Mouse (Mus musculus): ENCODE results near the gene Sbno1. TPM values are rescaled to one million over a fixed set of nuclear protein-coding genes. Genes with fewer than 3 reads are reported as not detected.
"Not testable (repeated sequence)": the region's sequence is repeated elsewhere in the genome, so short reads cannot be mapped to it uniquely, and the experiment has no call there.

Sbno1 gene
- total RNA-seq, 2 experiments from 2014 or later: 65.5 to 147 TPM

DNA sequence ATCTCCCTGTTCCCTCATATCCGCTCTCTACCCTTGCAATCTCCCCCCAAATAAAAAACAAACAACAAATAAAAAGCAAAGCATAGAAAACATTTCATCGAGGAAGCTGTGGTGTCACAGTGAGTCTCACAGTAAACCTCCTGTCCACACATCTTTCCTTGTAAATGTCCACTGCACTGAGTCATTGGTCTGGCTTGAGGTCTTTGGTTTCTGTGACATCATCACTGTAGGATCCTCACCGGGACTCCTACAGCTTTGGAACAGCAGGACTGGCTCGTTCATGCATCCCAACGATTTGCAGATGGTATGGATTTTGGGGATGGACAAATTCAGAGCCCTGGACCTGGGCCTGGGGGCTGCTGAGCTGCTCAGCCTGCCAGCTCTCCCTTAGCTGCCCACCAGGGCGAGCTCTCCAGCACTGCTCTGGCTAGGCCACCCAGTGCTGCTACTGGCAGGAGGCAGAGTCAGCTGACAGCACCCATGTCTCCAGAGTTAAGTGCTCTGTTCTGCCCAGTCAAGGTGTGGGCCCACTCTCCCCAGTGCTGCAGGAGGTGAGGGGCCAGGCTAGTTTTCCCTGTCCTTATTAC, 84.0 kb downstream of the Sbno1 start:
- not testable (repeated sequence) for ATAC-seq (ENCODE audit: poor library complexity, severe bottlenecking)

DNA sequence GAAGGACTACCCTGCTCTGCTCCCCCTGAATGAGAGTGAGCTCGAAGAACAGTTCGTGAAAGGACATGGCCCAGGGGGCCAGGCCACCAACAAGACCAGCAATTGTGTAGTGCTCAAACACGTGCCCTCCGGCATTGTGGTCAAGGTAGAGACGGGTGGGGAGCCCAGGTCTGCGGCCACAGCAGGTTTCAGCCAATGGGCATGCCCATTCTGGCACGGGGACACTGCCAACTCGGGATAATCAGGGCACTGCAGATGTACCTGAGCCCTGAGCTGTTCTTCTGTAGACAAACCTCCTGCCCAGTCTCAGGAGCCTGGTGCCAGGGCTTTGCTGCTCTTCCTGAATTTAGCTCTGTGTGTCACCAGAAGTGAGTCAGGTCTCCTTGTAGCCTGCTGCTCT, 87.0 kb downstream of the Sbno1 start:
- no peak for ATAC-seq (ENCODE audit: poor library complexity, severe bottlenecking)

DNA sequence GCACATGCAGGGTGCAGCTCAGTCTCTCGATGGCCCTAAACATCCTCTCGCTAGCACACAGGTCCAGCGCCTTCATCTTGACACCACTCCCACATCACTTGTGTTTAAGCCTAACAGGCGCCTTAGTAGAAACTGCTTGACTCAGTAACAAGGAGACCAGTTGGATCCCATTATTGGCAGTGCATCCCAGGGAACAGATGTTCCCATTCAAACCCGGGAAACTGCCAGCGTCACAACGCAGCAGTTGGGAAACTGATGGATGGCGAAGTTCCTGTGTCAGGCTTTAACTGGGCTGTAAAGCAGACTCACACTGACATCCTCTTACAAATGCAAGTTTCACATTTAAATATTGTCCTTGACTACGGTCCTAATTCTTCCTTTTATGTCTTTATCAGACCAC, 87.9 kb downstream of the Sbno1 start:
- no peak for ATAC-seq (ENCODE audit: poor library complexity, severe bottlenecking)

DNA sequence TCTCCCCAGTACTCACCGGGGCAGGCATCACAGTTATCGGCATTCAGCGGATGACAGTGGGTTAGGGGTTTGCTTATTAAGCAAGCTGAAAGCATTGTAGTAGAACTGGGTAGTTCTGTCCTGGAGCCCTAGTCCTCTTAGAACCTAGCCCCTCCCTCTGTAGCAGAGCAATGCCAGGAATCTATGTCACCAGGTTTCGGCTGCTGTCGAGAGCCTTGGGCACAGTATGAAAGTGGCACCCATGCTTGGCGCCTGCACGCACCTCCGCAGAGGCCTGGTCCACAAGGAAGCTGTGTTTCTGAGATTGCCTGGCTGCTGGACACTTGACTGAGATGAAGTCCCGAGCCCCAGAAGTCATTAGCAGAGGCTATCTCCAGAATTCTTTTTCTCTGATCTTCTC, 88.7 kb downstream of the Sbno1 start:
- no peak for ATAC-seq (ENCODE audit: poor library complexity, severe bottlenecking)

DNA sequence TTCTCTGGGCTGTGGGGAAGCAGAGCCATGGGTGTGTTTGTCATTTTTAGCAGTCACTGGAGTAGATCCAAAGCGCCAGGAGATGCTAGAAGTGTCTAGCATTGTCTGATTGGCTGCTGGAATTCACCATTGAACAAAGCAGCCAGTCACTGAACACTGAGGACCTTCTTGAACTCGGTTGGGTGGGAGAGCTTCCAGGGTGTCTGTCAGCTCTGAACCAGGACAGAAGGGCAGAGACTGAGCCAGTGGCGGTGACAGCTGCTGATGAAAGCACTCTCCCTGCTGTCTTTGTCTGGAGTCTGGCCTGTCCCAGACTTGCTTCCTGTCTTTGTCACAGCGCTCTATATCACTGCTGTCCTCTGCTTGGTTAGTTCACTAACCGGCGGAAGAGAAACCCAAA, 91.4 kb downstream of the Sbno1 start:
- ATAC-seq (ENCODE audit: poor library complexity, severe bottlenecking): no peak

DNA sequence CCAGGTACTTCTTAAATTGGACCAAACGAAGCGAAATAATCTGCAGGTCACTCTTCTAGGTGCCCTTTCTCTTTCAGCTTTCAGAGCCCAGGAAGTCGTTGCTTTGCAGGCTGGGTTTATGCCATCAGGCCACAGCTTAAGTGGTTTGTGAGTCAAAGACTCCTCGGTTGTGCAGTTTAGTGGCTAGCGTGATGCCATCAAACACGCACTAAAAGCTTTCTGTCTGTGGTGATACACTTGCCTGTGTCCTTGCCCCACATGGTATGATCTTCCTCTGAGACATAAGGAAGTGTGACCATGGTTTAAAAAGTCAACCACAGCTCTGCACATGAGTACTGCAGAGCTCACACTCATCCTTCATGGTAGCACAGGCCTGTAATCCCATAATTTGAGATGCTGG, 95.7 kb downstream of the Sbno1 start:
- ATAC-seq (ENCODE audit: poor library complexity, severe bottlenecking): no peak

DNA sequence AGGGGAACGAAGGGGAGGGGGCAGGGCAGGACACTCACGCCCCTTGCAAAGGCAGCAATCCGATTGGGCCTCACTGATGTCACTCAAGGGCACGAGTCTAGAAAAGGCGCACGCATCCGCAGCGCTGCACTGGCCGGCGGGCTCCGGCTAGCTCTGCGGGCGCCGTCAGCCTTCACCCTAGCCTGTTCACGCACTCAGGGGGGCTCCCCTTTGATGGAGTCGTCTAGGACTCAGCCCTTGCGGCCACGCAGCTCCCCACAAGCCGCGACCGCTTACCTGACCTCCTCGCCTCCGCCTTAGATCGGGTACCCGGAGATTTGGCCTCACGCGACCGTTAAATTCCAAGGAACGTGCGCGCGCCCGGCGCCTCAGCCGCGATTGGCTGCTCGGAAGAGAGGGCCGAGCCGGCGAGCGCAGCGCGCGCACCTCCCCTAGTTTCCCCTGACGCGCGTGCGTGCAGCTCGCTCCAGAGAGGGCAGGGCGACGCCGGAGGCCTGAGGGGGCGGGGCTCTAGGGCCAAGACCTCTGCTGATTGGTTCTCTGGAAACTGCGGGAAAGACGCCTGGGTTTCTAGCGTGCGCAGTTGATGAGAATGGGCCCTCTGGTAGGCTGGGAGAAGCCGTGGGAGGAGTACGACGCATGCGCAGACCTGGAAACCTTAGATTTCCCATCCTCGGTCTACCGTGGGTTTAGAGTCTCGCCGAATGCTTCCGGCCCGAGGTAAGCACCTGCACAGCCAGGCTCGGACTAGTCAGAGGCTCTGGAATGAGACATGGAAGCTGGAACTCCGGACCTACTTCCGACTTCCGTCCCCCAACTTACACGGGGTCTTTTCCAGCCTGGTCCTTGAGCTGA, 98.1 kb downstream of the Sbno1 start, which contains the start of the genes Mphosph9 and 2810006K23Rik:
TSS of gene Mphosph9 (minus strand) at position 463 of the 855 bp plus-strand sequence.
TSS of gene 2810006K23Rik (plus strand) at position 580 of the 855 bp plus-strand sequence.
- peak; percentile 92 for ATAC-seq (ENCODE audit: poor library complexity, severe bottlenecking)

DNA sequence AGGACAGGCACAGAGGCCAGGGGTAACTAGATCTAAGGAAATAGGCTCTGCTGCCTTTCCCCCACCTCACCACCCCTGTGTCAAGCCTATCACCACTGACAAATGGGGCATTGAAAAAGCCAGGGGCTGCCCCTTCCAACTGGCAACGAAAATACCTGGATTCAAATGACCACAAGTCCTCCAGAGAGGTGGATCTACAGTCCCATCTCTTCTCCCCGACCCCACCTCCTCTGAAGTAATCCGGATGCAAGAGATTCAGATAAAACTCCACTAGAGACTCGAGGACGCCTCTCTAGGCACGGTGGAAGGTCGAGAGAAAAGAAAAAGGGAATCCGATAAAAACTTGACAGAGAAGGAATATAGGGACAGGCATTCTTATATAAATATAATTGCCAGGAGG, 99.0 kb downstream of the Sbno1 start:
- ATAC-seq (ENCODE audit: poor library complexity, severe bottlenecking): no peak

Other genes starting within 250 kb of the Sbno1 start
- 3.3 and 3.5 TPM in 2 replicates for gene Pitpnm2, start 176.2 kb downstream of the Sbno1 start, total RNA-seq (2015)
- 1.2 and 7.6 TPM in 2 replicates for gene Pitpnm2, start 176.2 kb downstream of the Sbno1 start, total RNA-seq (2017)
- gene Mphosph9, start 98.0 kb downstream of the Sbno1 start, total RNA-seq (2015): 8.7 and 9.6 TPM in 2 replicates
- gene Mphosph9, start 98.0 kb downstream of the Sbno1 start, total RNA-seq (2017): 21.2 and 24.4 TPM in 2 replicates
- gene 2810006K23Rik, start 97.9 kb downstream of the Sbno1 start, total RNA-seq (2015): 4.6 and 9.0 TPM in 2 replicates
- 7.6 and 14.2 TPM in 2 replicates for gene 2810006K23Rik, start 97.9 kb downstream of the Sbno1 start, total RNA-seq (2017)
- 150 and 158 TPM in 2 replicates for gene Cdk2ap1, start 62.9 kb downstream of the Sbno1 start, total RNA-seq (2015)
- gene Cdk2ap1, start 62.9 kb downstream of the Sbno1 start, total RNA-seq (2017): 111 and 145 TPM in 2 replicates
- 370 and 380 TPM in 2 replicates for gene Kmt5a, start 13.9 kb upstream of the Sbno1 start, total RNA-seq (2015)
- 240 and 272 TPM in 2 replicates for gene Kmt5a, start 13.9 kb upstream of the Sbno1 start, total RNA-seq (2017)
- gene Rilpl2, start 52.4 kb upstream of the Sbno1 start, total RNA-seq (2015): 42.8 and 45.4 TPM in 2 replicates
- 42.5 and 42.9 TPM in 2 replicates for gene Rilpl2, start 52.4 kb upstream of the Sbno1 start, total RNA-seq (2017)
- gene Snrnp35, start 57.1 kb upstream of the Sbno1 start, total RNA-seq (2015): 3.8 and 5.7 TPM in 2 replicates
- gene Snrnp35, start 57.1 kb upstream of the Sbno1 start, total RNA-seq (2017): 10.6 and 12.0 TPM in 2 replicates
- 0.75 and 1.2 TPM in 2 replicates for gene Rilpl1, start 105.4 kb upstream of the Sbno1 start, total RNA-seq (2015)
- 0.48 and 0.65 TPM in 2 replicates for gene Rilpl1, start 105.4 kb upstream of the Sbno1 start, total RNA-seq (2017)
- gene Tmed2, start 114.7 kb upstream of the Sbno1 start, total RNA-seq (2015): 561 and 605 TPM in 2 replicates
- gene Tmed2, start 114.7 kb upstream of the Sbno1 start, total RNA-seq (2017): 974 and 1,002 TPM in 2 replicates
- gene Ddx55, start 126.9 kb upstream of the Sbno1 start, total RNA-seq (2015): 6.5 and 7.7 TPM in 2 replicates
- gene Ddx55, start 126.9 kb upstream of the Sbno1 start, total RNA-seq (2017): 7.2 and 15.1 TPM in 2 replicates
- gene Eif2b1, start 153.1 kb upstream of the Sbno1 start, total RNA-seq (2015): 24.8 and 28.0 TPM in 2 replicates
- gene Eif2b1, start 153.1 kb upstream of the Sbno1 start, total RNA-seq (2017): 15.6 and 20.0 TPM in 2 replicates
- 8.0 and 8.6 TPM in 2 replicates for gene Gtf2h3, start 153.1 kb upstream of the Sbno1 start, total RNA-seq (2015)
- gene Gtf2h3, start 153.1 kb upstream of the Sbno1 start, total RNA-seq (2017): 11.6 and 20.7 TPM in 2 replicates
- gene Atp6v0a2, start 202.6 kb upstream of the Sbno1 start, total RNA-seq (2015): 15.2 and 16.6 TPM in 2 replicates
- gene Atp6v0a2, start 202.6 kb upstream of the Sbno1 start, total RNA-seq (2017): 19.4 and 24.0 TPM in 2 replicates